ENCODE assay signal across 8 mouse cellular contexts in the genomic region with DNA sequence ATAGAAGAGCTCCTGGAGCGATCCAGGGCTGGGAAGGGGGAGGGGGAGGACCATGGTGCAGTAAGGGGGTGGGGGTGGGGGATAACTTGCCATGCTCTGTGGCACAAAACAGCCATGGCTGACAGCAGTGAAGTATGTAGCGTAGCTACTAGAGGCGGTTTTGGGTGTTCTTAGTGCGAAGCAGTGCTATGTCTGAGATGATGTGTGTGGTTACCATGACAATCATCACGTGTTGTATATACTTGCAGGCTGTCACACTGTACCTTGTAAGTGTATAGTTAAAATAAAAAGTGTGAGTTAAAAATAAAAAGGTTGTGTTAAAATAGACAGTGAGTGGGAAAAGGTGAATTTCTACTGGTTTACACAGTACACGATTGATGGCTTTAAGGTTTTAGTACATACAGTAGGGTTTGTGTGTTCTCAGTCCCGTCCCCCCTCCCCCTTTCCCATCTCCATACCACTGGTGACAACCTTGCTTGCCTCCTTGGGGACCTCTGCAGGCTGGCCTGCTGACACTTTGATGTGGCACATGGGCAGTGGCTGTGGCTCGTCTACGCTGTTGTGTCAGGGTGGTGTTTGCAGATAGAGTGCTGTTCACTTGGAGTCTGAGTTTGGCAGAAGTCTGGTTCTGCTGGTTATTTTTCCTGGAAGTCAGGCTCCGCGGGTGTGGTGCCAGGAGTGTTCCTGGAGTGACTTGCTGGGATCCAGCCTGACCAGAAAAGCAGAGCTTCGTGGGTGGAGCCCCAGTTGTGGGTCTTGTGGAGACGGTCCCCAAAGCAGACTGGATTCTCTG. TPM values are rescaled to one million over a fixed set of nuclear protein-coding genes. Genes with fewer than 3 reads are reported as not detected.
DNase-seq lines count a peak whose midpoint lies in the region; ATAC-seq lines count a peak whose summit lies in the region.

No protein-coding gene starts in this region.

- H3K9me3 ChIP-seq in neural tube, embryonic 11.5 days (ENCODE audit: control insufficient read depth, low read length) = no peaks in the 10 kb centered on the region
- no peaks in the 10 kb centered on the region for H3K9me3 ChIP-seq in hindbrain, embryonic 11.5 days (ENCODE audit: control insufficient read depth, low read length)
- H3K9me3 ChIP-seq in stomach, embryonic 14.5 days (ENCODE audit: control insufficient read depth, low read depth, low read length) = no peaks in the 10 kb centered on the region

- peak; percentile 23 for ATAC-seq in neural tube, embryonic 11.5 days (ENCODE audit: insufficient read depth, low FRiP score, low TSS enrichment)
- peak; percentile 54; the same call in 1 of the 2 replicates for ATAC-seq in hindbrain, embryonic 11.5 days (ENCODE audit: low FRiP score)
- ATAC-seq in stomach, embryonic 14.5 days (ENCODE audit: insufficient number of reproducible peaks, insufficient read depth, low FRiP score, low read depth) = peak; percentile 30; the same call in 1 of the 2 replicates

- H3K9ac ChIP-seq in neural tube, embryonic 11.5 days (ENCODE audit: low read length) = no peak overlapping the region
- H3K9ac ChIP-seq in hindbrain, embryonic 11.5 days (ENCODE audit: low read depth, low read length) = no peak overlapping the region
- no peak overlapping the region for H3K9ac ChIP-seq in stomach, embryonic 14.5 days (replicated peaks; ENCODE audit: low read depth, low read length)

- H3K4me1 ChIP-seq in neural tube, embryonic 11.5 days (ENCODE audit: control insufficient read depth, insufficient read depth, low read length) = peaks cover 11% of the 10 kb centered on the region
- peaks cover 2% of the 10 kb centered on the region; the same call in 1 of the 2 replicates for H3K4me1 ChIP-seq in hindbrain, embryonic 11.5 days (replicated peaks; ENCODE audit: control insufficient read depth, insufficient read depth, low read length)
- H3K4me1 ChIP-seq in stomach, embryonic 14.5 days (ENCODE audit: control insufficient read depth, insufficient read depth, low read length) = peaks cover 6% of the 10 kb centered on the region

- no peak overlapping the region for H3K4me2 ChIP-seq in neural tube, embryonic 11.5 days (ENCODE audit: low read depth)
- no peak overlapping the region for H3K4me2 ChIP-seq in hindbrain, embryonic 11.5 days (replicated peaks; ENCODE audit: low read depth, low read length)
- 0 out of 2 replicates have a peak overlapping the region, but pooled peaks have one; percentile 10 for H3K4me2 ChIP-seq in stomach, embryonic 14.5 days (replicated peaks; ENCODE audit: low read depth, low read length)

- H3K27me3 ChIP-seq in neural tube, embryonic 11.5 days (ENCODE audit: control insufficient read depth, insufficient read depth, low read length) = no peaks in the 10 kb centered on the region
- H3K27me3 ChIP-seq in hindbrain, embryonic 11.5 days (ENCODE audit: control insufficient read depth, insufficient read depth, low read length) = no peaks in the 10 kb centered on the region
- H3K27me3 ChIP-seq in stomach, embryonic 14.5 days (ENCODE audit: control insufficient read depth, insufficient read depth, low read length) = no peaks in the 10 kb centered on the region

- H3K27ac ChIP-seq in neural tube, embryonic 11.5 days (ENCODE audit: low read depth, low read length) = no peak overlapping the region
- H3K27ac ChIP-seq in hindbrain, embryonic 11.5 days (ENCODE audit: low read depth, low read length) = no peak overlapping the region
- H3K27ac ChIP-seq in stomach, embryonic 14.5 days (ENCODE audit: low read length) = peak overlapping the region; percentile 13; the same call in 1 of the 2 replicates

- H3K36me3 ChIP-seq in neural tube, embryonic 11.5 days (ENCODE audit: control insufficient read depth, insufficient read depth, low read length) = no peaks in the 10 kb centered on the region
- H3K36me3 ChIP-seq in hindbrain, embryonic 11.5 days (ENCODE audit: control insufficient read depth, insufficient read depth, low read length) = no peaks in the 10 kb centered on the region
- no peaks in the 10 kb centered on the region for H3K36me3 ChIP-seq in stomach, embryonic 14.5 days (ENCODE audit: control insufficient read depth, insufficient read depth, low read length)

- DNase-seq in neural tube, embryonic 11.5 days (ENCODE audit: low spot score) = no peak
- DNase-seq in neural tube, embryonic 10.5 days (ENCODE audit: extremely low spot score, low spot score) = no peak
- DNase-seq in gastrocnemius, adult 18-20 months (ENCODE audit: low spot score) = peak; percentile 23
- peak; percentile 24 for DNase-seq in hindbrain, embryonic 11.5 days (ENCODE audit: low spot score)
- peak; percentile 83 to 90 for DNase-seq in lung, adult 18-20 months
- no peak for DNase-seq in layer of hippocampus, adult 18-20 months (ENCODE audit: low spot score in 2 of 2)
- no peak for DNase-seq in yolk sac, embryonic 10.5 days (ENCODE audit: low spot score)

- 63% methylated on average over 13 of the region's 13 CpGs for WGBS in neural tube, embryonic 11.5 days
- 57% methylated on average over 13 of the region's 13 CpGs for WGBS in hindbrain, embryonic 11.5 days
- WGBS in stomach, embryonic 14.5 days = 46% methylated on average over 13 of the region's 13 CpGs

- H3K4me3 ChIP-seq in neural tube, embryonic 11.5 days (ENCODE audit: low read depth, low read length) = no peak overlapping the region
- H3K4me3 ChIP-seq in hindbrain, embryonic 11.5 days (ENCODE audit: low read depth, low read length) = no peak overlapping the region
- H3K4me3 ChIP-seq in stomach, embryonic 14.5 days (ENCODE audit: low read depth, low read length) = no peak overlapping the region

RNA-seq across cellular contexts. Expression of a gene that starts 21.8 kb away (rescaled TPM):
- 96.1 and 98.2 TPM in 2 replicates for polyA plus RNA-seq in neural tube, embryonic 11.5 days (2014; fragmentation: Nextera tagmentation; extraction: Ambion mirVana)
- 1 to 10 TPM; 5.9 to 9.3 TPM for total RNA-seq in gastrocnemius, adult 18-20 months (2021)
- polyA plus RNA-seq in hindbrain, embryonic 11.5 days (2014; fragmentation: Nextera tagmentation; extraction: Ambion mirVana) = 85.1 and 91.5 TPM in 2 replicates
- polyA plus RNA-seq in stomach, embryonic 14.5 days (2014; fragmentation: Nextera tagmentation; extraction: Ambion mirVana) = 85.4 and 89.1 TPM in 2 replicates
- total RNA-seq in layer of hippocampus, adult 18-20 months (2021) = 10 to 100 TPM; 70.4 to 73.1 TPM

Comparison
In these comparisons a context has a peak if more than half of its experiments do, and no peak if none do; other contexts are left out.
1. DNase-seq: peak in gastrocnemius, adult 18-20 months (single experiment), hindbrain, embryonic 11.5 days (single experiment) and lung, adult 18-20 months (2 of 2); none in neural tube, embryonic 11.5 days (single experiment), neural tube, embryonic 10.5 days (single experiment), layer of hippocampus, adult 18-20 months (0 of 2) and yolk sac, embryonic 10.5 days (single experiment).
2. Peak in every context shown above with its lines, with median percentiles within 50 percentile points of each other: ATAC-seq.